Comparison of ENCODE assay signal across 22 mouse cellular contexts in genomic region chr1:37663606-37664005, GRCm38 (mm10). TPM values are rescaled to one million over a fixed set of nuclear protein-coding genes. Genes with fewer than 3 reads are reported as not detected.
DNase-seq lines count a peak whose midpoint lies in the region; ATAC-seq and TF ChIP-seq lines count a peak whose summit lies in the region.
"Had no signal": no experiment of that assay in that cellular context is flagged by ENCODE, and none has a peak within 500 bp of the region (broad histone marks: within the 10 kb centered on the region; RNA-seq: fewer than 3 reads in every experiment).

No protein-coding gene starts in this region.

- H3K27ac ChIP-seq in intestine, postnatal 0 days (ENCODE audit: low read depth, low read length) = no peak overlapping the region
- H3K27ac ChIP-seq in intestine, embryonic 15.5 days = no peak overlapping the region
- H3K27ac ChIP-seq in testis, adult 2 months (ENCODE audit: control insufficient read depth, insufficient read depth, low read depth, low read length) = no peak overlapping the region
- H3K27ac ChIP-seq in olfactory bulb, adult 2 months (ENCODE audit: insufficient read depth, low read depth, low read length) = peak overlapping the region; percentile 48
- H3K27ac ChIP-seq: embryonic facial prominence, embryonic 13.5 days; forebrain, embryonic 12.5 days; gastrocnemius, adult 2 months; heart, embryonic 15.5 days; hindbrain, embryonic 15.5 days had no signal

- WGBS in intestine, postnatal 0 days = 50% methylated on average over 5 of the region's 5 CpGs
- WGBS in intestine, embryonic 15.5 days = 72% methylated on average over 5 of the region's 5 CpGs
- WGBS in olfactory bulb, adult 2 months = 40% methylated on average over 5 of the region's 5 CpGs

- DNase-seq in testis, postnatal 14 days (ENCODE audit: low spot score) = no peak
- DNase-seq in right cerebral cortex, postnatal 14 days = no peak
- DNase-seq: adrenal gland, adult 8-10 months; adrenal gland, postnatal 36 days; cerebellum, adult 11 months; cerebellum, adult 8-10 months; cerebellum, postnatal 25 days; gastrocnemius, adult 2 months; gastrocnemius, postnatal 36 days; heart, adult 18-20 months; heart, postnatal 14 days had no signal

- no peak overlapping the region for H3K9ac ChIP-seq in intestine, postnatal 0 days (ENCODE audit: low read depth, low read length)
- H3K9ac ChIP-seq in intestine, embryonic 15.5 days = no peak overlapping the region
- H3K9ac ChIP-seq: embryonic facial prominence, embryonic 13.5 days; forebrain, embryonic 12.5 days; heart, embryonic 15.5 days; hindbrain, embryonic 15.5 days had no signal

- H3K27me3 ChIP-seq in intestine, postnatal 0 days (replicated peaks; ENCODE audit: control insufficient read depth, insufficient read depth, low read length) = no peaks in the 10 kb centered on the region
- no peaks in the 10 kb centered on the region for H3K27me3 ChIP-seq in intestine, embryonic 15.5 days (replicated peaks)
- no peaks in the 10 kb centered on the region for H3K27me3 ChIP-seq in testis, adult 2 months (ENCODE audit: control insufficient read depth, insufficient read depth, low read length)
- H3K27me3 ChIP-seq: CH12.LX; embryonic facial prominence, embryonic 13.5 days; forebrain, embryonic 12.5 days; heart, embryonic 15.5 days; hindbrain, embryonic 15.5 days had no signal

- no peaks in the 10 kb centered on the region; the same call in 1 of the 2 replicates for H3K4me1 ChIP-seq in intestine, postnatal 0 days (replicated peaks; ENCODE audit: control insufficient read depth, insufficient read depth, low read length)
- no peaks in the 10 kb centered on the region for H3K4me1 ChIP-seq in intestine, embryonic 15.5 days (replicated peaks)
- H3K4me1 ChIP-seq in testis, adult 2 months (ENCODE audit: control insufficient read depth, insufficient read depth, low read length) = peaks cover 4% of the 10 kb centered on the region
- H3K4me1 ChIP-seq in olfactory bulb, adult 2 months (ENCODE audit: control insufficient read depth, insufficient read depth, low read length) = peaks cover 34% of the 10 kb centered on the region
- H3K4me1 ChIP-seq: embryonic facial prominence, embryonic 13.5 days; forebrain, embryonic 12.5 days; heart, embryonic 15.5 days; hindbrain, embryonic 15.5 days had no signal

- no peak for TF ChIP-seq CTCF in intestine, postnatal 0 days (IDR thresholded peaks at IDR 0.05; ENCODE audit: low read depth)
- TF ChIP-seq CTCF in testis, adult 2 months (IDR thresholded peaks at IDR 0.05; ENCODE audit: control insufficient read depth, insufficient read depth, insufficient replicate concordance, low read depth, low read length) = no peak
- no peak for TF ChIP-seq CTCF in olfactory bulb, adult 2 months (IDR thresholded peaks at IDR 0.05; ENCODE audit: insufficient read depth, low read depth, low read length)

- no peak for ATAC-seq in intestine, postnatal 0 days
- ATAC-seq in intestine, embryonic 15.5 days = no peak
- ATAC-seq: forebrain, embryonic 16.5 days had no signal

- peak overlapping the region; percentile 73 for H3K4me2 ChIP-seq in intestine, postnatal 0 days (replicated peaks; ENCODE audit: low read depth)
- H3K4me2 ChIP-seq in intestine, embryonic 15.5 days (replicated peaks) = no peak overlapping the region
- H3K4me2 ChIP-seq: embryonic facial prominence, embryonic 13.5 days; forebrain, embryonic 12.5 days; heart, embryonic 11.5 days; heart, embryonic 15.5 days; hindbrain, embryonic 15.5 days had no signal

- H3K9me3 ChIP-seq in intestine, postnatal 0 days (ENCODE audit: control insufficient read depth) = no peaks in the 10 kb centered on the region
- no peaks in the 10 kb centered on the region for H3K9me3 ChIP-seq in intestine, embryonic 15.5 days
- H3K9me3 ChIP-seq: embryonic facial prominence, embryonic 13.5 days; forebrain, embryonic 12.5 days; heart, embryonic 15.5 days; hindbrain, embryonic 15.5 days had no signal

- no peak for TF ChIP-seq POLR2A in testis, adult 2 months (IDR thresholded peaks at IDR 0.05; ENCODE audit: control insufficient read depth, low read depth, low read length)
- no peak for TF ChIP-seq POLR2A in olfactory bulb, adult 2 months (IDR thresholded peaks at IDR 0.05; ENCODE audit: insufficient read depth, low read depth, low read length)

- H3K4me3 ChIP-seq in intestine, postnatal 0 days (ENCODE audit: low read depth, low read length) = no peak overlapping the region
- H3K4me3 ChIP-seq in intestine, embryonic 15.5 days (replicated peaks) = no peak overlapping the region
- peak overlapping the region; percentile 26 for H3K4me3 ChIP-seq in testis, adult 2 months (ENCODE audit: control insufficient read depth, low read depth, low read length)
- H3K4me3 ChIP-seq in olfactory bulb, adult 2 months (ENCODE audit: insufficient read depth, low read depth, low read length) = no peak overlapping the region
- H3K4me3 ChIP-seq: embryonic facial prominence, embryonic 13.5 days; forebrain, embryonic 12.5 days; gastrocnemius, adult 2 months; heart, embryonic 15.5 days; hindbrain, embryonic 15.5 days had no signal

- H3K36me3 ChIP-seq in intestine, postnatal 0 days (ENCODE audit: control insufficient read depth, insufficient read depth) = no peaks in the 10 kb centered on the region
- H3K36me3 ChIP-seq in intestine, embryonic 15.5 days = no peaks in the 10 kb centered on the region
- H3K36me3 ChIP-seq in testis, adult 2 months (ENCODE audit: control insufficient read depth, insufficient read depth, low read length) = no peaks in the 10 kb centered on the region
- H3K36me3 ChIP-seq: embryonic facial prominence, embryonic 13.5 days; forebrain, embryonic 12.5 days; heart, embryonic 15.5 days; hindbrain, embryonic 15.5 days had no signal

RNA-seq across cellular contexts. Expression of gene 2010300C02Rik, which starts 56.3 kb away (rescaled TPM):
- 7.2 and 7.8 TPM in 2 replicates for polyA plus RNA-seq in intestine, postnatal 0 days (2015; fragmentation: Nextera tagmentation; extraction: Ambion mirVana)
- 14.0 and 14.2 TPM in 2 replicates for polyA plus RNA-seq in intestine, embryonic 15.5 days (2015; fragmentation: Nextera tagmentation; extraction: Ambion mirVana)
- 2.2 and 3.3 TPM in 2 replicates for polyA plus RNA-seq in testis, adult 2 months (2012; rRNA removed)
- polyA plus RNA-seq in olfactory bulb, adult 2 months (2012; ENCODE audit: insufficient read depth, insufficient read length, low replicate concordance, missing spikeins) = not detected in 2 replicates
